Mouse (Mus musculus) fat pad, adult 2 months (tissue): ENCODE data around the gene Rpp21.

ENCODE experiments used
- DNase-seq: peaks from one replicate; pipeline ENCODE4 v3.0.0-alpha.2; 2011; ENCODE audit warnings: low read depth, low spot score; ENCODE audit errors: extremely low read depth

The Rpp21 gene

GRCm38 (mm10) chr17:36257969-36258368 is at the start of gene Rpp21:
Rpp21 (minus strand) TSS chr17:36258069.
- no peak for DNase-seq

GRCm38 (mm10) chr17:36286390-36286789 is 28.5 kb upstream of the Rpp21 start, which contains the start of gene H2-M10.2:
H2-M10.2 (minus strand) TSS chr17:36286490.
- DNase-seq: no peak

- no peak for DNase-seq
Observed at GRCm38 (mm10) chr17:36281521-36282245, 23.8 kb upstream of the Rpp21 start.

- DNase-seq: no peak
Observed at GRCm38 (mm10) chr17:36274776-36275175, 16.9 kb upstream of the Rpp21 start.

- DNase-seq: no peak
Observed at GRCm38 (mm10) chr17:36273796-36274195, 15.9 kb upstream of the Rpp21 start.

GRCm38 (mm10) chr17:36272643-36273366 is 14.9 kb upstream of the Rpp21 start:
- DNase-seq: no peak

- peak; percentile 42 for DNase-seq
Observed at GRCm38 (mm10) chr17:36271586-36272256, 13.9 kb upstream of the Rpp21 start, which contains the start of gene Trim39. Trim39 (minus strand) TSS chr17:36272247.

- DNase-seq: no peak
Observed at GRCm38 (mm10) chr17:36270956-36271585, 13.2 kb upstream of the Rpp21 start.

- no peak for DNase-seq
Observed at GRCm38 (mm10) chr17:36265834-36266233, 8.0 kb upstream of the Rpp21 start.

GRCm38 (mm10) chr17:36264273-36264925 is 6.5 kb upstream of the Rpp21 start:
- no peak for DNase-seq

- DNase-seq: no peak
Observed at GRCm38 (mm10) chr17:36261511-36262166, 3.8 kb upstream of the Rpp21 start.

GRCm38 (mm10) chr17:36257241-36257947 is 475 bp downstream of the Rpp21 start:
- peak; percentile 21 for DNase-seq

GRCm38 (mm10) chr17:36253087-36253600 is 4.7 kb downstream of the Rpp21 start:
- no peak for DNase-seq

- DNase-seq: no peak
Observed at GRCm38 (mm10) chr17:36252250-36252876, 5.5 kb downstream of the Rpp21 start.

GRCm38 (mm10) chr17:36248886-36249285 is 9.0 kb downstream of the Rpp21 start:
- DNase-seq: no peak

- DNase-seq: no peak
Observed at GRCm38 (mm10) chr17:36245741-36246140, 12.1 kb downstream of the Rpp21 start.

- no peak for DNase-seq
Observed at GRCm38 (mm10) chr17:36244031-36244430, 13.8 kb downstream of the Rpp21 start.

GRCm38 (mm10) chr17:36240637-36241213 is 17.1 kb downstream of the Rpp21 start:
- DNase-seq: no peak
